Mouse (Mus musculus) intestine, postnatal 0 days (tissue): ENCODE results near the gene Mavs. TPM values are rescaled to one million over a fixed set of nuclear protein-coding genes. Genes with fewer than 3 reads are reported as not detected.
A peak's percentile ranks its signal among the peaks of the same experiment; 100 is the strongest.

Experiments
- ATAC-seq: fragments of 200-750 bp; cut with Nextera tagmentation; 2 replicates; pipeline ENCODE4 v1.8.0; 2017; ENCODE audit warnings: mild to moderate bottlenecking, moderate TSS enrichment, moderate library complexity
- H3K27ac ChIP-seq: fragments of 300-500 bp; sonication (generic); 2 replicates; pipeline ENCODE4 v1.5.1; 2014; ENCODE audit warnings: mild to moderate bottlenecking, low read depth, low read length, moderate library complexity
- H3K27me3 ChIP-seq: fragments of 300-500 bp; sonication (generic); replicated peaks from 2 replicates; pipeline ENCODE4 v1.6.1; 2014; ENCODE audit warnings: low read length, mixed read lengths; ENCODE audit not compliant: control insufficient read depth, insufficient read depth
- H3K36me3 ChIP-seq: fragments of 300-500 bp; sonication (generic); 2 replicates; pipeline ENCODE4 v1.6.1; 2014; ENCODE audit warnings: mild to moderate bottlenecking, moderate library complexity; ENCODE audit not compliant: control insufficient read depth, insufficient read depth
- H3K4me1 ChIP-seq: fragments of 300-500 bp; sonication (generic); replicated peaks from 2 replicates; pipeline ENCODE4 v1.6.1; 2014; ENCODE audit warnings: antibody characterized with exemption, low read length, mixed read lengths; ENCODE audit not compliant: control insufficient read depth, insufficient read depth
- H3K4me2 ChIP-seq: fragments of 300-500 bp; sonication (generic); replicated peaks from 2 replicates; pipeline ENCODE4 v1.6.1; 2014; ENCODE audit warnings: low read depth, mild to moderate bottlenecking, moderate library complexity
- H3K4me3 ChIP-seq: fragments of 300-500 bp; sonication (generic); 2 replicates; pipeline ENCODE4 v1.5.1; 2014; ENCODE audit warnings: low read depth, low read length
- H3K9ac ChIP-seq: fragments of 300-500 bp; sonication (generic); 2 replicates; pipeline ENCODE4 v1.6.1; 2014; ENCODE audit warnings: mild to moderate bottlenecking, low read depth, low read length
- H3K9me3 ChIP-seq: fragments of 300-500 bp; sonication (generic); 2 replicates; pipeline ENCODE4 v1.6.1; 2016; ENCODE audit warnings: mixed run types; ENCODE audit not compliant: control insufficient read depth
- CTCF ChIP-seq: sonication (generic); IDR thresholded peaks from 2 replicates; pipeline ENCODE4 v1.5.1; 2016; ENCODE audit warnings: low read depth, mild to moderate bottlenecking, control low read depth, antibody characterized with exemption, moderate library complexity
- WGBS: fragments of 180-500 bp; shearing (Covaris S2); extraction: QIAGEN DNeasy Blood & Tissue Kit; methylation state at CpG from one replicate; pipeline ENCODE4 v1.1.7; 2014; 5-methylcytosine and 5-hydroxymethylcytosine counted together
- polyA plus RNA-seq: library from polyadenylated mRNA; unstranded; fragments of >200 nt; fragmentation: Nextera tagmentation; extraction: Ambion mirVana; gene quantifications from 2 replicates; pipeline ENCODE4 v1.2.1, GENCODE M21; 2015

The Mavs gene
- polyA plus RNA-seq, 1 experiment from 2014 or later: 27.2 TPM

- Histone ChIP-seq H3K27me3 (no peaks in the 10 kb centered on the region), H3K4me1 (peaks cover 3% of the 10 kb centered on the region; the same call in 1 of the 2 replicates), H3K4me2 (no peak overlapping the region; the same call in 1 of the 2 replicates), H3K27ac (no peak overlapping the region), H3K36me3 (peaks cover 26% of the 10 kb centered on the region), H3K9me3 (no peaks in the 10 kb centered on the region), H3K4me3 (no peak overlapping the region), H3K9ac (no peak overlapping the region)
- no peak for TF ChIP-seq CTCF
- ATAC-seq: no peak
- WGBS: 53% methylated on average over 5 of the region's 5 CpGs
These were observed 44.1 kb upstream of the Mavs start for GRCm38 (mm10) chr2:131189521-131190309.

- Histone ChIP-seq H3K4me1 (peaks cover 3% of the 10 kb centered on the region; the same call in 1 of the 2 replicates), H3K9ac (no peak overlapping the region), H3K27ac (no peak overlapping the region), H3K27me3 (no peaks in the 10 kb centered on the region), H3K4me3 (no peak overlapping the region), H3K9me3 (no peaks in the 10 kb centered on the region), H3K36me3 (peaks cover 26% of the 10 kb centered on the region), H3K4me2 (no peak overlapping the region)
- ATAC-seq: peak; percentile 20; the same call in 1 of the 2 replicates
- TF ChIP-seq CTCF: no peak
- 55% methylated on average over 10 of the region's 10 CpGs for WGBS
These were observed 43.4 kb upstream of the Mavs start for GRCm38 (mm10) chr2:131190344-131191004.

- peaks cover 3% of the 10 kb centered on the region; the same call in 1 of the 2 replicates for H3K4me1 ChIP-seq
- TF ChIP-seq CTCF: no peak
- no peaks in the 10 kb centered on the region for H3K27me3 ChIP-seq
- WGBS: 76% methylated on average over 7 of the region's 7 CpGs
- no peak overlapping the region for H3K27ac ChIP-seq
- no peaks in the 10 kb centered on the region for H3K9me3 ChIP-seq
- H3K4me2 ChIP-seq: no peak overlapping the region
- no peak for ATAC-seq
- H3K4me3 ChIP-seq: no peak overlapping the region
- no peak overlapping the region for H3K9ac ChIP-seq
- H3K36me3 ChIP-seq: peaks cover 26% of the 10 kb centered on the region
These were observed 42.9 kb upstream of the Mavs start for GRCm38 (mm10) chr2:131191005-131191390.

GRCm38 (mm10) chr2:131196606-131197316, 37.1 kb upstream of the Mavs start:
- no peak for TF ChIP-seq CTCF

GRCm38 (mm10) chr2:131200710-131201109, 33.2 kb upstream of the Mavs start:
- no peak overlapping the region for H3K4me3 ChIP-seq
- H3K9ac ChIP-seq: no peak overlapping the region
- no peak for TF ChIP-seq CTCF
- peaks cover 14% of the 10 kb centered on the region for H3K36me3 ChIP-seq
- peaks cover 9% of the 10 kb centered on the region; the same call in 1 of the 2 replicates for H3K4me1 ChIP-seq
- H3K4me2 ChIP-seq: no peak overlapping the region
- H3K27ac ChIP-seq: no peak overlapping the region
- 75% methylated on average over 2 of the region's 2 CpGs for WGBS
- H3K27me3 ChIP-seq: no peaks in the 10 kb centered on the region
- no peak for ATAC-seq
- no peaks in the 10 kb centered on the region for H3K9me3 ChIP-seq

More at GRCm38 (mm10) chr2:131196606-131197316, 37.1 kb upstream of the Mavs start:
- WGBS: 87% methylated on average over 16 of the region's 16 CpGs
- peak; percentile 32; the same call in 1 of the 2 replicates for ATAC-seq
- Histone ChIP-seq H3K9me3 (no peaks in the 10 kb centered on the region), H3K27ac (no peak overlapping the region), H3K4me3 (no peak overlapping the region), H3K36me3 (peaks cover 34% of the 10 kb centered on the region), H3K4me2 (no peak overlapping the region), H3K27me3 (no peaks in the 10 kb centered on the region), H3K4me1 (no peaks in the 10 kb centered on the region), H3K9ac (no peak overlapping the region)

- no peak for TF ChIP-seq CTCF
These were observed 32.6 kb upstream of the Mavs start for GRCm38 (mm10) chr2:131201262-131201661.

More at GRCm38 (mm10) chr2:131201262-131201661, 32.6 kb upstream of the Mavs start:
- peaks cover 9% of the 10 kb centered on the region; the same call in 1 of the 2 replicates for H3K4me1 ChIP-seq
- H3K27me3 ChIP-seq: no peaks in the 10 kb centered on the region
- H3K36me3 ChIP-seq: peaks cover 14% of the 10 kb centered on the region
- H3K27ac ChIP-seq: no peak overlapping the region
- no peaks in the 10 kb centered on the region for H3K9me3 ChIP-seq
- H3K4me3 ChIP-seq: no peak overlapping the region
- H3K4me2 ChIP-seq: no peak overlapping the region
- no peak overlapping the region for H3K9ac ChIP-seq
- WGBS: 94% methylated on average over 3 of the region's 3 CpGs
- ATAC-seq: no peak
